Mouse (Mus musculus) ES-E14 (cell line): ENCODE results near the gene Nsg1. TPM values are rescaled to one million over a fixed set of nuclear protein-coding genes. Genes with fewer than 3 reads are reported as not detected.

Experiments used
- DNase-seq: peaks from one replicate; pipeline ENCODE4 v3.0.0-alpha.2; 2013; ENCODE audit warnings: low read depth, low spot score
- H3K27ac ChIP-seq: 2 replicates; pipeline ENCODE4 v1.5.1; 2012; ENCODE audit warnings: low read depth, mild to moderate bottlenecking, low read length, moderate library complexity, mixed read lengths; ENCODE audit not compliant: poor library complexity, insufficient read depth, severe bottlenecking
- H3K36me3 ChIP-seq: 2 replicates; pipeline ENCODE4 v1.6.1; 2012; ENCODE audit warnings: mild to moderate bottlenecking, low read length, moderate library complexity, mixed read lengths; ENCODE audit not compliant: control insufficient read depth, poor library complexity, insufficient read depth, severe bottlenecking
- H3K4me1 ChIP-seq, 2 experiments: fragments of 150-350 bp in 1 of 2; sonication (generic) in 1 of 2; 2 replicates each; pipeline ENCODE4 v1.6.1; 2012; ENCODE audit warnings: low read length in 2 of 2, mild to moderate bottlenecking in 1 of 2, mixed read lengths in 1 of 2; ENCODE audit not compliant: control insufficient read depth in 2 of 2, insufficient read depth in 2 of 2, poor library complexity in 1 of 2
- H3K4me3 ChIP-seq, 2 experiments: fragments of 150-350 bp in 1 of 2; sonication (generic) in 1 of 2; 2 replicates each; pipeline ENCODE4 v1.5.1; 2012; ENCODE audit warnings: low read length in 2 of 2, low read depth in 1 of 2, mild to moderate bottlenecking in 1 of 2, mixed read lengths in 1 of 2; ENCODE audit not compliant: insufficient read depth in 1 of 2, poor library complexity in 1 of 2, severe bottlenecking in 1 of 2
- H3K9ac ChIP-seq: 2 replicates; pipeline ENCODE4 v1.6.1; 2012; ENCODE audit warnings: low read depth, mild to moderate bottlenecking, low read length, mixed read lengths; ENCODE audit not compliant: poor library complexity, insufficient read depth, severe bottlenecking
- H3K9me3 ChIP-seq: fragments of 150-350 bp; sonication (generic); 2 replicates; pipeline ENCODE4 v1.6.1; 2012; ENCODE audit warnings: low read depth, mild to moderate bottlenecking, low read length; ENCODE audit not compliant: control insufficient read depth, insufficient read depth
- CHD2 ChIP-seq: IDR thresholded peaks from 2 replicates; pipeline ENCODE4 v1.6.1; 2014; ENCODE audit warnings: mild to moderate bottlenecking, low read depth, low read length, inconsistent platforms
- HCFC1 ChIP-seq: IDR thresholded peaks from 2 replicates; pipeline ENCODE4 v1.6.1; 2012; ENCODE audit warnings: low read length, inconsistent platforms, borderline replicate concordance; ENCODE audit not compliant: insufficient read depth
- MAFK ChIP-seq: IDR thresholded peaks from 2 replicates; pipeline ENCODE4 v1.6.1; 2014; ENCODE audit warnings: mild to moderate bottlenecking, low read depth, low read length, inconsistent platforms; ENCODE audit not compliant: insufficient read depth
- ZC3H11A ChIP-seq: IDR thresholded peaks from 2 replicates; pipeline ENCODE4 v1.6.1; 2012; ENCODE audit warnings: low read depth, mild to moderate bottlenecking, inconsistent platforms, low read length, borderline replicate concordance
- ZNF384 ChIP-seq: IDR thresholded peaks from 2 replicates; pipeline ENCODE4 v1.6.1; 2012; ENCODE audit warnings: low read depth, low read length, inconsistent platforms
- in situ Hi-C, 2 experiments: fragments of 600-800 bp; cut with MboI; formaldehyde crosslinking; loops; one replicate each; pipeline ENCODE4 v1.15.1; 2025; ENCODE audit warnings: low sequenced_read_pairs in 2 of 2, inconsistent platforms in 1 of 2; ENCODE audit not compliant: unreplicated experiment in 2 of 2
- total RNA-seq: library from RNA; depleted of rRNA; stranded (reverse); fragments of 300-350 nt; gene quantifications from 2 replicates; pipeline ENCODE4 v1.2.3, GENCODE M21; 2012

Gene Nsg1
- total RNA-seq, 1 experiment = 5.0 TPM

- H3K4me1 ChIP-seq = no peaks in the 10 kb centered on the region
- no peaks in the 10 kb centered on the region for H3K9me3 ChIP-seq
- DNase-seq = no peak
- H3K27ac ChIP-seq = no peak overlapping the region
- TF ChIP-seq CHD2 (no peak), ZC3H11A (no peak), HCFC1 (no peak), ZNF384 (no peak), MAFK (no peak)
- in situ Hi-C loops = no loop called here
- peaks cover 6% of the 10 kb centered on the region; the same call in 1 of the 2 replicates for H3K36me3 ChIP-seq
- no peak overlapping the region for H3K9ac ChIP-seq
- H3K4me3 ChIP-seq = no peak overlapping the region
Observed at GRCm38 (mm10) chr5:38196821-38197481, 37.2 kb upstream of the Nsg1 start.

- H3K27ac ChIP-seq = no peak overlapping the region
- TF ChIP-seq MAFK = no peak
- TF ChIP-seq CHD2 = no peak
- TF ChIP-seq HCFC1 = no peak
- H3K9ac ChIP-seq = no peak overlapping the region
- H3K9me3 ChIP-seq = no peaks in the 10 kb centered on the region
- in situ Hi-C loops = no loop called here
- no peak overlapping the region for H3K4me3 ChIP-seq
- peaks cover 5% of the 10 kb centered on the region; the same call in 1 of the 2 replicates for H3K36me3 ChIP-seq
- no peak for DNase-seq
- H3K4me1 ChIP-seq = no peaks in the 10 kb centered on the region
Observed at GRCm38 (mm10) chr5:38195941-38196340, 36.2 kb upstream of the Nsg1 start.

GRCm38 (mm10) chr5:38194946-38195345, 35.2 kb upstream of the Nsg1 start:
- Histone ChIP-seq H3K4me3 (no peak overlapping the region), H3K9ac (no peak overlapping the region), H3K4me1 (no peaks in the 10 kb centered on the region), H3K36me3 (no peaks in the 10 kb centered on the region), H3K27ac (no peak overlapping the region), H3K9me3 (no peaks in the 10 kb centered on the region)
- DNase-seq = no peak
- no peak for TF ChIP-seq MAFK
- TF ChIP-seq HCFC1 = no peak
- no peak for TF ChIP-seq ZC3H11A
- no peak for TF ChIP-seq ZNF384
- TF ChIP-seq CHD2 = no peak
- in situ Hi-C loops = no loop called here

GRCm38 (mm10) chr5:38190907-38191306, 31.2 kb upstream of the Nsg1 start:
- H3K9me3 ChIP-seq = no peaks in the 10 kb centered on the region
- TF ChIP-seq CHD2 (no peak), HCFC1 (no peak), MAFK (no peak), ZNF384 (no peak), ZC3H11A (no peak)

More at GRCm38 (mm10) chr5:38190907-38191306, 31.2 kb upstream of the Nsg1 start:
- no peaks in the 10 kb centered on the region for H3K4me1 ChIP-seq
- no peak overlapping the region for H3K27ac ChIP-seq
- H3K4me3 ChIP-seq = no peak overlapping the region
- in situ Hi-C loops = no loop called here
- no peak overlapping the region for H3K9ac ChIP-seq
- no peak for DNase-seq
- no peaks in the 10 kb centered on the region for H3K36me3 ChIP-seq
